Mouse (Mus musculus) c-Kit-positive CD71-positive TER-119-positive erythroid progenitor cells, embryonic 14.5 days (primary cell): ENCODE measurements around the gene Thsd4.
A peak's percentile ranks its signal among the peaks of the same experiment; 100 is the strongest.
"Not testable (repeated sequence)": the region's sequence is repeated elsewhere in the genome, so short reads cannot be mapped to it uniquely, and the experiment has no call there.

Experiments used
- DNase-seq: peaks from one replicate; pipeline ENCODE4 v3.0.0-alpha.2; 2013; ENCODE audit warnings: low spot score

Gene Thsd4

DNA sequence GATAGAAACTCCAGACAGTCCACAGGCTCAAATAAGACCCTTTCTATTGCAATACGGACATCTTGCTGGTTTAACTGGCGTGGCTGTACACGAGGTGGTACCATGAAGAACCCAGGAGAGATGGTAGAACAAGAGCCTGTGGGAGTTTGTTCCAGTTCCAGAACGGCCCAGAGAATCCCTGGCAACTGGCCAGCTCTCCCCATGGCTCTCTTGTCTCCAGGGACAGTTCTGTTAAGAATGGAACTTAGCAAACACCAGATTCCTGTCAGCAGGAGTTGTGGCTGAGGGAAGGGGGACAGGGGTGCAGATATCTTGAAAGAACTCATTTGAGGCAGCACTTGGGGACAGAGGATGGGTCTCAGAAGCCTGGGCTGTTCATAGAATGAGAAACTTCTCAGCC lies 550.6 kb downstream of the Thsd4 start:
- DNase-seq: no peak

DNA sequence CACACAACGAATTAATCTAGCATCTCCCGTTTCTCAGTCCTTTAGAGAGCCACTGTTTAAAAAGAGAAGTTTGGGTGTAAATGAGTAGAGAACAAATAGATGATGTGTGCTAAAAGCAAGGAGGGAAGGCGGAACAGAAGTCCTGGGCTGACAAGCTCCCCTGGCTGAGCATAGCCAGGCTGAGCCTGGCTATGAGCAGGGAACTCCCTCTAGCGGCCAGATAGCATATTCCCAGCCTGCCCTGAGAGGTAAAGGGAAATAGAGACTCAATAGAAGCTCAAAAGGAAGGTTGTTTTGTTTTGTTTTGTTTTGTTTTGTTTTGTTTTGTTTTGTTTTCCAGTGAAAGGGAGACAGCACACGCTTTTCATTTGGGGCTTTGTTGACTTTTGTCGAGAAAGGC lies 552.5 kb downstream of the Thsd4 start:
- peak; percentile 37 for DNase-seq

DNA sequence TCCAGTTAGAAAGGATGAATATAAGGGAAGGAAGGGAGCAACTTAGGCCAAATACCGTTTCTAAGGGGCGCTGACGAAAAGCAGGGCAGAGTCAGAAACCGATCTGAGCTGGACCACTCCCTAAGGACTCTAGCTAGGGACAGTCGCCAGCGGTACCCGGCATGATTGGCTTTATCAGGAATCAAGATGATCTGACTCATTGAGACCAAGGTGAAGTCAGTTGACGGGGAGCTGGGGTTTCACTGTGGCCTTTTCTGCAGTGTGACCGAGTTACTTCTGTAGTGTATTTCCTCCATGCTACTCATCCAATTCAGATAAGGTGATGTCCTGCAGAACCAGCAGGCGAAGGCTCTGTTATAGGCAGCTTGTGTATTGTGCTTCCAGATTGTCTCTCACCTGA lies 556.8 kb downstream of the Thsd4 start:
- DNase-seq: no peak

DNA sequence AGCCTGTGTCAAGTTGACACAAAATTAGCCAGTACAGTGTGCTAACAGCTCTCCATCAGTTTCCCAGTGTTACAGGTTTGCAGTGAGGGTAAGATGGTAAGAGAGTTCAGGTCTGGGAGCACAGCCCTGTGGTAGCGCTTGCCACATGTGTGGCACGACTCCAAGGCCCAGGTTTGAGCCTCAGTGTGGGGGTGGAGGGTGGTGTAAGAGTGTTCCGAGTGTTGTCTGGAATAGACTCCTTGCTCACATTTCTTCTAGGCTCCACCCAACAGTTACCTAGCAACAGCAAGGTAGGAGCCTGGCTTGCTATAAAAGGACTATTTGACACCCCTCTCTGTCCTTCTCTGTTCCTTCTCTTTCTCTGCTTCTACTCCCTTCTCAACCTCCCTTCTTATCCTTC lies 557.5 kb downstream of the Thsd4 start:
- no peak for DNase-seq

DNA sequence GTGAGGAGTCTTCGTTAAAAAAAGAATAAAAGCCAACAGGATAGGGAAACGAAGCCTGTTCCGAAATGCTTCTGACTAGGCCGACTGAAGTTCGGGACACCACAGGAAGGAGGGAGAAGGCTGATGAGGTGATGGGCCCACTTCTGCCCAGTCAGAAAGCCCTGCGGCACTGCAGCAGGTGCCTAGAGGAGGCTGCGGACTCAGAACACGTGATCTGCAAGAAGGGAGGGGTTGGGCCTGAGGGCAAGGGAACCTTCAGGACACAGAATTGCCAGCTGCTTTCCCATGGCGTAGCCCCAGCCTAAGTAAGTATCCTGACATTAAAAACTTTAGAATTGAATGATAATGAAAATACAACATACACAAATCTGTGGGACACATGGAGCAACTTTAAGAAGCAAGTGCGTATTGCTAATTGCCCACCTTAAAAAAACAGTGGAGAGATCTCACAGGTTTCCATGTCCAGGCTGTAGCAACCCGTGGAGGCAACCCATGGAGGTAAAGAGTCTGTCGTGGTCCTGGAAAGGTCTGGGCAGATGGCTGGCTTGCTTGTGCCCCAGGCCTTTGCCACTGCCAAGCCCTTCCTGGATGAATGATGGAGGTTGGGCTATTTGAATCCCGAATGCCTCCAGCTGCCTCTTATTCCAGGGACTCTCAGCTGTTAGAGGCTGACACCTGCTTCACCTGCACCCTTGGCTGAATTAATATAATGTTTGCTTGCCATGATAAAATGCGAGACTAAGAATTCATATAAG lies 560.5 kb downstream of the Thsd4 start:
- no peak for DNase-seq

DNA sequence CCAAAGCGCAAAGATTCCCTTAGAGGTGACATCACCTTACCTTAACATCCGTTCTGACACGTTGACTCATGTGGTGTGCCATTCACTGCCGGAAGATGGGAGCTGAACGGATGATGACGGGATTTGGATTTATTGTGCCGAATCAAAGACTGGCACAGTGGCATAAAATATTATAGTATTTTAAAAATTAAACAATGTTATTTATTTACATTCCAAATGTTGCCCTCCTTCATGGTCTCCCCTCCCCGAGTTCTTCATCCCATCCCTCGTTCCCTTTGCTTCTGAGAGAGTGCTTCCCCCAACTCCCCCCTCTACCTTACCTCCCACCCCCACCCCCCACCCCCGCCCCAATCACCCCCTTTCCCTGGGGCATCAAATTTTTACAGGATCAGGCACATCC lies 561.3 kb downstream of the Thsd4 start, which contains the start of gene Nr2e3:
Nr2e3 (minus strand) TSS at position 101 of the 400 bp plus-strand sequence.
- DNase-seq: no peak

DNA sequence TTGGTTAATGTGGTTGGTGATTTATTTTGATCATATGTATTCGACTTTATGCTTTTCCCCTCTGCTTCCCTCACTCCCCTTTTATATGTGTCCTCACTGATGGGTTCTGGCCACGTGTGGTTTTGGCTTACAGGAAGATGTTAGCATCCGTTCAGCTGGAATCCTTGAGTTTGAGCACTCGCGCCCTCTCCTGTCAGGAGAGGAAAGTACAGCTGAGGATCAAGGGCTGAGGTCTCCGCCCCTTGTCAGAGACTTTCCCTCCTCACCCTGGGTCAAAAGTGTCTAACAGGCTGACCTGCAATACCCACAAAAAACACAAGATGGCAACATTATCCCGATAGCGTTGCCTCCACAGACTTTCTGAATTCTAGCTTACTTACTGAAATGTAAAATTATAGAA lies 562.6 kb downstream of the Thsd4 start:
- DNase-seq: peak; percentile 58

DNA sequence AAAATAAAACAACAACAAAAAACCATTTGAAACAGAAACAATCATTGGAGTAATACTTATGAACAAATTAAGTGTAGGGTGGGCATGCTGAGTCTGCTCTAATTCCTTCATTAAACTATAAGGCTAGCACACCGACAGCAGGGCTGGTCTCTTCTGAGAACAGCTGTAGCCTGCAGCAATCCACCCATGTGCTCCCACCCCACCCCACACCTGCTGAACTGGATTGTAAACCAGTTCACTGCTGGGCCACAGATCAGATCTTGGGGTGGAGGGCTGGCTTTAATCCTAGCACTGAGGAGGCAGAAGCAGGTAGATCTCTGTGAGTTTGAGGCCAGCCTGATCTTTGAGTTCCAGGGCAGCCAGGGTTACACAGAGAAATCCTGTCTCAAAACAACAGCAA lies 563.7 kb downstream of the Thsd4 start:
- not testable (repeated sequence) for DNase-seq

DNA sequence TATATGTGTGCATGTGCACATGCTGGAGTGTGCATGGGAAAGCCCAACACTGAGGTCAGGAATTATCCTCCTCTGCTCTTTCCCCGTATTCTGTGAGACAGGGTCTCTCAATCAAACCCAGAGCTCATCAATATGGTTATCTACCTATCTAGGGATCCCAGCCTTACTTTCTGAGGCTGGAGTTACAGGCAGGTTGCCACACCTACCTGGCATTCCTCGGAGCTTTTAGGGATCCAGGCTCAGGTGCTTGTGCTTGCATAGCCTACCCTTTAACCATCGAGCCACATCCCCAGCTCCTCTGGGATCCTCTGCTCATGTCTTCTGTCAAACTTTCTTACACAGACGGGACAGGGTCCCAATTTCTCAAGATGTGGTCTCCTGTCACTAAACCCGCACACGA lies 565.4 kb downstream of the Thsd4 start:
- no peak for DNase-seq

DNA sequence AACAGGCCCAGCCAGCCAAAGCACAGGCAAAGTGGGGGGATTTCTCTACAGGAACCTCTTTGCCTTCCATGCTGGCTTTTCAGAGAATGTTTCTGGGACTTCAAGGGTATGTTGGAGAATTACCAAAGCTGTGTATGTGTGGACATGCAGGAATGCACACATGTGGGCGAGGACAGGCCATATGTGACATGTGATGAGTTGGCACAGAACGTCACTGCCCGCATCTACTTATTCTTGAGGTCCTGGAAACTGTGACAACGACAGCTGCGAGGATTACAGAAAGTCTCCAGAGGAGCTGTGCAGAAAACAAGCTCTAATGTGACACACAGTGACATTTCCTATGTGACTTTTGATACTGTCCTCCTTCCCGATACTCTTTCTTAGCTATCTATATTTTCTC lies 566.2 kb downstream of the Thsd4 start:
- DNase-seq: no peak

DNA sequence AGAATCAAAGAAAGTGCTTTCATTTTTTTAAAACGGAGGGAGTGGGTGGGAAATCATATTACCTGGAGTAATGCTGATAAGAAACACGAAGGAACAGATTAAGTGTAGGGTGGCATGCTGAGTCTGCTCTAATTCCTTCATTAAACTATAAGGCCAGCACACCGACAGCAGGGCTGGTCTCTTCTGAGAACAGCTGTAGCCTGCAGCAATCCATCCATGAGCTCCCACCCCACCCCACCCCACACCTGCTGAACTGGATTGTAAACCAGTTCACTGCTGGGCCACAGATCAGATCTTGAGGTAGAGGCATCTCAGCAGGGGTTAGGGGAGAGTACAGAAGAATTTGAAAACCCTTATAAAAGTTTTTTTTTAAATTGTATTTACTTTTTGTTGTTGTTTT lies 566.6 kb downstream of the Thsd4 start:
- no peak for DNase-seq

DNA sequence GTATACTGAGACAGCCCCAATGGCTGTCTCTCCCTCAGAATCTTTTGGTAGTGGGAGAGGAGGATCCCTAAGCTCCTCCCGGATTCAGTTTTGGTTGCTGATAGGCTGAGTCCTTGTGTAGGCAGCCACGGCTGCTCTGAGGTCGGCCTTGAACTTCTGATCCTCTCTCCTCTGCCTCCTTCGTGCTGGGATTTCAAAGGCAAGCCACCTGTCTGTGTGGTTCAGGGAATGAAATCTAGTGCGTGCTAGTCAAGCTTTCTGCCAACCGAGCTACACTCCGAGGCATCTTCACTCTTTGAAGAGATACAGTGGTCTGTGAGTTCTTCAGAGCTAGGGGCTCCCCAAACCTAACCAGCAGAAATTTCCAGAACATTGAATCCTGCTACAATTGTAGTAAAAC lies 568.3 kb downstream of the Thsd4 start:
- DNase-seq: no peak

DNA sequence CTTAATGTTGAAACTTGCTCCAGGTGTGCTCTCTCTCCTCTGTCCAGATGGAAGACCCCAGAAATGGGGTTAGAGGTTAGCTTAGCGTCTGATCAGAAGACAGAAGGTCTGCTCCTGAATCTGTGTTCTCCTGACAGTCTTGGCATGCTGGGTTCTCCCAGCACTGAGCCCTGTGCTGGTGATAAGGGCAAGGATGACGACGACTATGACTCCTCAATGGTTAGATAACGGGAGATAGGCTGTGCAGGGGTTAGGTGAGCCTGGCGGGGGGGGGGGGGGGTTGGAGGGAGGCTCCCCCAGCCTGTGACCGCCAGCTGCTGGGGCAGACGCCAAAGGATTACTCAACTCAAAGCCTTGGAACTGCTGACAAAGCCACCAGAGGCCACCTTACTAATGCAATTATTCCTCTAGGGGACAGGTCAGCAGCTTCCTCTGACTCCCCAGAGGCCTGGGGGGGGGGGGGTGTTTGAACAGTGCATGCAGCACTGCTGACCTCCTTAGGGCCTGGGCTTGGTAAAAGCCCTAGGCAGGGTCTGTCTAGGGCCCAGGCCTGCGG lies 569.3 kb downstream of the Thsd4 start:
- DNase-seq: no peak

DNA sequence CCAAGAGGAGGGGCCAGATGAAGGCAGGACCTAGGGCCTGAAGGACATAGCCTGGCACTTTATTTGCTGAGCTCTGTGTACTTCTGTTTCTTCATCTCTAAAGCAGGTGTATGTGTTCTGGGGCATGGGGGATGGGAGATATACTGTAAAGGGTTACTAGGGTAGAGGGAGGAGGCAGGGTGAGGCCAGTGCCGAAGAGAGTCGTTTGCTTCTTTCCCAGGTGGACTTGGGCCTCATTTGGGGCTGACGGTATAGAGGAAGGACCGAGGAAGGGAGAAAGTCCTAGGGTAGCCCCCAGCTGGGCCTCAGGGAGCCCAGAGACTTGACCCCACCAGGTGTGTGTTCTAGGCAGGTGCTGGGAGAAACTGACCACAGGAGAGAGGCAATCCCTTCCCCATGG lies 569.9 kb downstream of the Thsd4 start:
- DNase-seq: no peak

DNA sequence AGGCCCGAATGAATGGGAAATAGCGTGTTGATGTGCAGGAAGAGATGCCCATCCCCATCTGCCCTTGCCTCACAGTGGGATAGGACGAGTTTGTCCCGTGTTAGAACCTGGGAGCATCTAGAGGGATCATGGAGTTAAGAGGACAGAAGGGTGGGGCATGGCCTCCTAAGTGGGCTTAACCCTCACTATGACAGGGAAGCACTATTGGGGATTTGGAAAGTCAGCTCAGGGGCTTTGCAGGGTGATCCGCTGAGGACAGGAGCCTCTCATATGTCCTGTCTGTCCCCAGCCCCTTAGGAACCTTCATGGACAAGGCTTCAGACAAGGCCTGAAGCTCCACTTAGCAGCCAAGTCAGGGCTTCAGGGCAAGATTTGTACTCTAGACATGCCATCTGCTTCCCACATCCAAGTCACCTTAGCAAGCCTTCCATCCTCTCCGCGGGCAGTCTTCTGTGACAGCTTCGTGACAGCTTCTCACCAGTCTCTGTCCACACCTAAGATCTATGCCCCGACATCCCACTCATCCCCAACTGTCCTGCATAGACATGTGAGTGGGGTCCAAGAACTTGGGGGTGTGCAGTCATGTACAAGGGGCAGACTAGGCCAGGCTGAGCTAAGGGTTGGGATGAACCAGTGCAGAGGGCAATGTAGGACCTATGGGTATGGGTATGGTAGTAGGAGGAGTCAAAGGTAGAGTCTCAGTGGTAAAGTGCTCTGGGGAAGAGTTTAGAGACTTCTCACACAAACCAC lies 570.7 kb downstream of the Thsd4 start:
- no peak for DNase-seq

DNA sequence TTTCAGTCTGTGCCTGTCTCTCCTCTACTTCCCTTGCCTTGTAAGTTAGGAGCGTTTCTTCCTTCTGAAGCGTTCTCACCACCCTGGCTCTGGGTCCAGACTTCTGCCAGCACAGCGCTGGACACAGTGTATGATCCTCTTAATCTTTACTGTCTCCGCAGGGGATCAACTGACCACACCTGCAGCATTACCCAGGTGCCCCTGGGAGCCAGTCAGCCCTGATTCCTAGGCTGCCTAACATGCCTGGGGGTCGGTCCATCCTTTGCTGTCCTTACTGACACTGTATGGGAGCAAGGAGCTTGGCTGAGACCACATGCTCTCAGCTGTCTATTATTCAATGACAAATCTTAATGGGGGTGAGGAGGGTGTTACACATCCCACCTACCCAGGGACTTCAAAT lies 571.9 kb downstream of the Thsd4 start:
- DNase-seq: no peak

DNA sequence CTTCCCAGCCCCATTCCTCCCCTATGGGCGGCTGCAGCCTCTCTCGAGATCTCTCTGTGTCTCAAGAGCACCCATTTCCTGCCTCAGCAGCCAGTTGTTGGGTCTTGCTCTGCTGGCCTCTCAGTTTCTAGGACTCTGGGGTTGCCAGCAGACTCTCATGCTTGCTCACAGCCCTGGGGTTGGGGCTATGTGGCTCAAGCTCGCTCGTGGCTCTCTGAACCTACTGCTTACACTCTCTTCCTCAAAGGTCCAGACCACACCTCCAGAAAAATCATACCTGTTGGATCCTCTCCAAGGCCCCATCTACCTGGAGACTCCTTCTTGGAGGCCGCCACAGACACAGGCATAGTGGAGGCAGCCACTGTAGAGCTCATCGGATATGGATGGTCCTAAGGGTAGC lies 572.3 kb downstream of the Thsd4 start:
- no peak for DNase-seq

DNA sequence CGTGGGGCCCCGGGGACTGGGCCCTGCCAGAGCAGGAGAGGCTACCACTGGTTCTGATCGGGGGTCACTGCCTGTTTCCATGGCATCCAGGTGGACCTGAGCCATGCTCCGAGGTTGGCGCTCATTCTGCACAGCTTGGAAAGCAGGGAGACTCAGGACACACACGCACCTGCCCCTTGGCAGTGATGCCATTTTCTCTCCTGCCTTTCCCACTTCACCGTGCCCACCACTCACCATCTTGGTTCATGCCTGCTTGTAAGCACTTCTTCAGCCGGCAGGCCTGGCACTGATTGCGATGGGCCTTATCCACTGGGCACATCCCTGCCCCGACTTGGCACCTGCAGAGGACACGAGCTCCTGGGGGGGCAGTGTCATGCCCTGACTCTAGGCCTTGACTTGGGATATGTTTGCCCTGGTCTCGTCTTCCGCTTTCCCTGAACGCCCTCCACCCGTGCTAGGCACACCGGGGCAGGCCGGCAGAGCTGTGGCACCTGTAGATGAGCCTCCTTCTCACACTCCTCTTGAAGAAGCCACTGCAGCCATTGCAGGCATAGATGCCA lies 573.1 kb downstream of the Thsd4 start:
- no peak for DNase-seq

DNA sequence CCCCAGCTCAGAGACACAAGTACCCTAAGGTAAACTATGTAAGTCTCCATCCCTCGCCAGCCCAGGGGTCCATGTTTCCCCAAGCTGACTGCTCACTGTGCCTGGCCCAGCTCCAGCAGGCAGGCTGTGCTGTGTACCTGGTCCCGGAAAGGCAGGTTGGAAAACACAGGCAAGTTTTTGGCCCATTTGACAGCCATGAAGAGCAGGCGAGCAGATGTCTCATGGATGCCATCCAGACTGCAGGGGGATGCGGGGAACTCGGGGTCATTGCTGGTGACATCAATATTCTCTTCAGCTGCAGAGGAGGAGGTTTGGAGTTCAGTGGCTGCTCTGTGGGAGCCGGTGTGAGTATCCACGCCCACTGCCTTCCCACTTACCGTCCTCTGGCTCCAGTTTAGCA lies 573.6 kb downstream of the Thsd4 start:
- DNase-seq: no peak

DNA sequence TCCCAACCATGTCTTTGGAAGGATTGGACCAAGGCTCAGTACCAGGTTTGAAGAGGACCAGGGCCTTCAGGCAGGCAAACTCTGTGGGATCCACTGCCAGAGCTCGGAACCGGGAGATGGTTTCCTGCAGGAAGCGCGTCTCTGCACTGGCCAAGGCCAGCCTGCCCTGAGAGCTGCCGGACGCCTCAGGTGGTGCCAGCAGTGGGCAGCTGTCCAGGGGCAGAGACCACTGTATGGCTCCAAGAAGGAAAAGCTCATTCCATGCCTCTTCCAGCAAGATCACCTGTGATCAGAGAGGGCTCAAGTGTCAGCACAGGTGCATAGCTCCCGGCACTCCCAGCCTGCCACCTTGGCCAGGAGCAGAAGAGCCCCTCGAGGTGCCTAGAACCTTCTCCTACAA lies 574.6 kb downstream of the Thsd4 start:
- DNase-seq: no peak

DNA sequence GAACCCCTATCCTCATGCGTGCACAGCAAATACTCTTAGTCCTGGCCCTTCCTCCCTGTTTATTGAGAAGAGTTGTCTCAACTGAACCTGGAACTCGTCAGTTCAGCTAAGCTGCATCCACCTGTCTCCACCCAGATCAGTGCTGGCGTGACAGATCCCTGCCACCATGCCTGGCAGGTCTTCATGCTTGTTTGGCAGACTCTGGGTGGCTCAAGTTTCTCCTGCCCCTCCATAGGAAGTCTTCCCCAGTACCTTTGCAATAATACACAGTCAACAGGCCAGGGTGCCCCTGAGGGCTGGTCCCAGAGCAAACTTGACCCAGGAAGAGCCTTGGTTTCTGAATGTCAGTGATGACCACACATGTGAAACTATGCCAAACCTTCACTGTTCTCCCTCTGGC lies 576.6 kb downstream of the Thsd4 start:
- DNase-seq: no peak

DNA sequence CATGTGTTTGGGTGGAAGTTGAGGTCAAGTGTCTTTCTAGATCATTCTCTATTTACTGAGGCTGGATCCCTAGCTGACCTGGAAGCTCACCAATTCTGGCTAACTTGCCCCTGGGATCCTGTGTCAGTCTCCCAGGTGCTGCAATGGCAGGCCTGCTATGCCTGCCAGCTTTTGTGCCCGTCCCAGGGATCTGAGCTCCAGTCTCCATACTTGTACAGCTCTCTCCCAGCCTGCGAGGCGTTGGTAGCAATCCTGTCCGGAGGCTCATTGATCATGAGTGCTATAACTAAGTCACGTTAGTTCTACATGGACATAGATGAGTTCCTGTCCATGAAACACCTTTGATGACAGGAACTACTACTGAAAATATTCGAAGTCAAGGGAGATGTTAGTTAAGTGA lies 578.0 kb downstream of the Thsd4 start:
- DNase-seq: no peak

DNA sequence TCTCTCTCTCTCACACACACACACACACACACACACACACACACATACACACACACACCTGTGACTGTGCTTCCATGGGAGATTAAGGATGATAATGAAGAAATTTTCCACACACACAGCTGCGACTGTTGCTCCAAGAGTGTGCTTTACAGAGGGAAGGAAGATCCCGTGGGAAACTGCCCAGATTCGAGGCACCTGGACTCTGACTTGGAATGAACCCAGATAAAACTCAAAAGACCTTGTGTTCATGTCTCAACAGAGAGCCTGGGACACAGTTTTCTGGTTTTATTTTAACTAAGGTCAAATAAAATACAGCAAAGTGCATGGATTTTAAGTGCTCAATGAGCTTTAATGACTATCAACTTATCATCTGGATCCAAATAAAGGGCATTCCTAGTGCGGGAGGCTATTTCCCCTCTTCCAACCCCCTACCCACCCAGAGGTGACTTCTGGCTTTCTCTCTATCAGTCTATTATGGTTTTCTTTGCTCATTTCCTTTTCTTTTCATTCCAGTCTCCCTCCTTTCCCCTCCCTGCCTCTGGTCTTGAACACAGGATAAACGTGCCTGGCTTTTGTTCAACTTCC lies 579.3 kb downstream of the Thsd4 start:
- no peak for DNase-seq
